Mouse (Mus musculus): ENCODE measurements at regions not wholly inside any gene's neighbourhood (a gene's known extent, or its start where the extent isn't known, plus 50 kb on each side); places are given as distances from the start of the nearest gene placed in this dataset.

DNA sequence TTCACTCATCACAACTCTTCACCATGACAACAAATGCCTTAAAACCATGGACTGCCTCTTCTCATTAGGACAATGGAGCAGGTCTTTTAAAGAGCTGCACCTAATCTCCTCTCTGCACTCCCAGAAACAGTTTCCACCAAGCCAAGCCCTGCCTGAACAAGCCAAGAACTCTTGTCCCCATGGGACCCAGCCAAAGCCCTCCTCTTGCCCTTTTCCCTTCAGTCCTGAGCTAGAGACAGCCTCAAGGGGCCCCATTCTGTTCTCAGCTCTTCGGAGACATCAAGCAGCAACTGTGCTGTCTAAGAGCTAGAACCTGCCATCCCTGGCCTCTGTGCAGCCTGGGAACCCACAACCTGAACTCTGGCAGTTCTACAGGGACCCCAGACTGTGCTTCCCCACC lies 345.0 kb upstream of the Irak1bp1 start:
- ATAC-seq (replicated peaks; ENCODE audit: low FRiP score) (no peak), DNase-seq (ENCODE audit: low spot score) (no peak)
- Histone ChIP-seq H3K27me3 (ENCODE audit: control insufficient read depth, insufficient read depth, low read length) (no peaks in the 10 kb centered on the region), H3K4me1 (replicated peaks; ENCODE audit: control insufficient read depth, insufficient read depth, low read length) (no peaks in the 10 kb centered on the region), H3K36me3 (ENCODE audit: control insufficient read depth, insufficient read depth, low read length) (no peaks in the 10 kb centered on the region), H3K27ac (ENCODE audit: low read depth, low read length) (no peak overlapping the region), H3K9me3 (ENCODE audit: control insufficient read depth, low read length) (no peaks in the 10 kb centered on the region), H3K4me3 (ENCODE audit: low read depth, low read length) (no peak overlapping the region), H3K9ac (ENCODE audit: low read length) (no peak overlapping the region), H3K4me2 (ENCODE audit: low read depth, low read length, severe bottlenecking) (no peak overlapping the region)
- WGBS, result 90% methylated on average over 1 of the region's 1 CpGs

DNA sequence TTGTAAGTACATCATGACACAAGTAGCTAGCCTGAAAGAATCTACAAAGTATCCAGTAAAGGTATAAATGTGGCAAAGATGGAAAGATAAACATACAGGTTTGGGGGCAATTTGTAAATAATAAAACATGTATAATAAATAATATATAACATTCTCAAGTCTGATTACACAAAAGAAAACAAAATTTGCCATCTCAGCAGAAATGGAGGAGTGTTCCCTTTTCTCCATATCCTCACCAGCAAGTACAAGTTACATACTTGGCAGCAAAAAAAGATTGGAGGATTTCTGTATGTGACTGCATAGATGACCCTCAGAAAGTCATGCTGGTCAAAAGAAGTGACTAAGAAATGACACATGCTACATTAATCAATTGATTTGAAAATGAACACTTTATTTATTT lies 335.9 kb upstream of the Irak1bp1 start:
- Histone ChIP-seq H3K9ac (ENCODE audit: low read length) (no peak overlapping the region), H3K4me3 (ENCODE audit: low read depth, low read length) (no peak overlapping the region), H3K36me3 (ENCODE audit: control insufficient read depth, insufficient read depth, low read length) (no peaks in the 10 kb centered on the region), H3K27me3 (ENCODE audit: control insufficient read depth, insufficient read depth, low read length) (no peaks in the 10 kb centered on the region), H3K4me1 (replicated peaks; ENCODE audit: control insufficient read depth, insufficient read depth, low read length) (no peaks in the 10 kb centered on the region), H3K27ac (ENCODE audit: low read depth, low read length) (no peak overlapping the region), H3K4me2 (ENCODE audit: low read depth, low read length, severe bottlenecking) (no peak overlapping the region), H3K9me3 (ENCODE audit: control insufficient read depth, low read length) (no peaks in the 10 kb centered on the region)
- DNase-seq (ENCODE audit: low spot score) (no peak), ATAC-seq (replicated peaks; ENCODE audit: low FRiP score) (no peak)

GRCm38 (mm10) chr9:82510014-82510413 lies 319.3 kb upstream of the Irak1bp1 start:
- H3K27me3 ChIP-seq (ENCODE audit: control insufficient read depth, insufficient read depth, low read length), result no peaks in the 10 kb centered on the region
- H3K27ac ChIP-seq (ENCODE audit: low read depth, low read length), result no peak overlapping the region
- DNase-seq (ENCODE audit: low spot score), result no peak
- H3K4me2 ChIP-seq (ENCODE audit: low read depth, low read length, severe bottlenecking), result no peak overlapping the region
- no peak for ATAC-seq (replicated peaks; ENCODE audit: low FRiP score)
- H3K9me3 ChIP-seq (ENCODE audit: control insufficient read depth, low read length), result no peaks in the 10 kb centered on the region
- no peak overlapping the region for H3K4me3 ChIP-seq (ENCODE audit: low read depth, low read length)
- H3K9ac ChIP-seq (ENCODE audit: low read length), result no peak overlapping the region
- H3K36me3 ChIP-seq (ENCODE audit: control insufficient read depth, insufficient read depth, low read length), result no peaks in the 10 kb centered on the region
- H3K4me1 ChIP-seq (replicated peaks; ENCODE audit: control insufficient read depth, insufficient read depth, low read length), result no peaks in the 10 kb centered on the region
- 26% methylated on average over 2 of the region's 2 CpGs for WGBS

DNA sequence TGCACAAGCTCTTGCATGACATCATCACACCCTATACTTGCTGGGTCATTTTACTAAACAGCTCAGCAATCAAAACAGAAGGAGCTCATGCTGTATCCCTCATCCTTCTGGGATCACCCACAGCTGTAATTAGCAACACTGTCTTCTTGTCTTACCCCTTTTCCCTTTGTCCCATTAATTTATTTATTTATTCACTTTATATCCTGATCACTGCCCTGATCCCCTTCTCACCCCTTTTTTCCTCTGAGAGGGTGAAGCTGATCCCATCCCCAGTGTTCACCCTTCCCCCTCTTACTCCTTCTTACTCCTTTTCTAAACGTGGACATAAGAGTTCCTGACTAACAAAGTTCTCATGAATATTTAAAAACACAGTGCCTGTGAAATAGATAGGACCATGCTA lies 310.3 kb upstream of the Irak1bp1 start:
- Histone ChIP-seq H3K4me2 (ENCODE audit: low read depth, low read length, severe bottlenecking) (no peak overlapping the region), H3K27me3 (ENCODE audit: control insufficient read depth, insufficient read depth, low read length) (no peaks in the 10 kb centered on the region), H3K9ac (ENCODE audit: low read length) (no peak overlapping the region), H3K9me3 (ENCODE audit: control insufficient read depth, low read length) (no peaks in the 10 kb centered on the region), H3K36me3 (ENCODE audit: control insufficient read depth, insufficient read depth, low read length) (no peaks in the 10 kb centered on the region), H3K4me1 (replicated peaks; ENCODE audit: control insufficient read depth, insufficient read depth, low read length) (no peaks in the 10 kb centered on the region), H3K27ac (ENCODE audit: low read depth, low read length) (no peak overlapping the region), H3K4me3 (ENCODE audit: low read depth, low read length) (no peak overlapping the region)
- WGBS, result 25% methylated on average over 1 of the region's 1 CpGs
- no peak for DNase-seq (ENCODE audit: low spot score)
- ATAC-seq (replicated peaks; ENCODE audit: low FRiP score), result no peak; the same call in 1 of the 2 replicates

DNA sequence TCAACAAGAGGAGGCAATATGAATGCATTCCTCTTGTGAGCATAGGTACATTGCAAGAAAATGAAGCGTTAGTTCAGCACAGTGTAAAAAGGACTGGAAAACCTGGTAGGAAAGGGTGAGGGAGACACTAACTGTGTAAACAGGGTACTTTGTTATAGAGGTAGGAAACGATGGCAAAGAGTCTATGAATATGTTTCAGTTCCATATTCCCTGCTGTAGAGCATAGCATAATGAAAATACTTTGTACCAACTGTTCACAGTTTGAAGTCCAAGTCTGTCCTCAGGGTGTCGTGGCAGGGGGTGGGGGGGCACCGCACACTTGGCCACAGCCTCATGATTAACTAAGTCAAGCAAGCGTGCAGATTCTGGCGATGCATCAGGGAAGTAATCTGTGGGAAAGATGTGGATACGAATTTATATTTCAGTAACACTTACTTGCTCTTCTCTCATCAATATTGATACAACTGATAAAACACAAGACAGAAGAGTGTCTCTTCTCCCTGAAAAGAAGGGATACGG lies 301.4 kb upstream of the Irak1bp1 start:
- 83% methylated on average over 8 of the region's 8 CpGs for WGBS
- H3K27me3 ChIP-seq (ENCODE audit: control insufficient read depth, insufficient read depth, low read length), result no peaks in the 10 kb centered on the region
- H3K27ac ChIP-seq (ENCODE audit: low read depth, low read length), result no peak overlapping the region
- no peak for DNase-seq (ENCODE audit: low spot score)
- no peak for ATAC-seq (replicated peaks; ENCODE audit: low FRiP score)
- no peaks in the 10 kb centered on the region for H3K9me3 ChIP-seq (ENCODE audit: control insufficient read depth, low read length)
- no peak overlapping the region for H3K4me2 ChIP-seq (ENCODE audit: low read depth, low read length, severe bottlenecking)
- no peak overlapping the region for H3K9ac ChIP-seq (ENCODE audit: low read length)
- no peak overlapping the region for H3K4me3 ChIP-seq (ENCODE audit: low read depth, low read length)
- H3K4me1 ChIP-seq (replicated peaks; ENCODE audit: control insufficient read depth, insufficient read depth, low read length), result no peaks in the 10 kb centered on the region
- no peaks in the 10 kb centered on the region for H3K36me3 ChIP-seq (ENCODE audit: control insufficient read depth, insufficient read depth, low read length)

DNA sequence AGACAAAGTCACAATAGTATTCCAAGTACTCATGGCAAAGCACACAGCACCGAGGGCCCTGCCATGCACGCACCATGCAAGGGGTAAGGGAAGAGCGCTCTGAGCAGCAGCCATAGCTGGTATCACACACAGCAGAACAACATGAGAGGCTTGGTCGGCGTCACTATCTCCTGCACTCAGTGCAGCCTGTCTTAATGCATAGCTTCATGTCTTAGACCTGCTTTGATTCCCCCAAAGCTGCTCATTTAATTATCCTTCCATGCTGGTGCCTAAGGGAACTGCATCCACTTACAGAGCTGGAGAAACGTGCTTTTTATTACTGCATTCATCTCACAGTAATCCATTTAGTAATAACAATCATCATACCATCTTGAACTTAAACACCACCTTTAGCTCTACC lies 276.6 kb upstream of the Irak1bp1 start:
- H3K4me1 ChIP-seq (replicated peaks; ENCODE audit: control insufficient read depth, insufficient read depth, low read length), result no peaks in the 10 kb centered on the region
- H3K9me3 ChIP-seq (ENCODE audit: control insufficient read depth, low read length), result no peaks in the 10 kb centered on the region
- ATAC-seq (replicated peaks; ENCODE audit: low FRiP score) (no peak), DNase-seq (ENCODE audit: low spot score) (no peak)
- H3K27me3 ChIP-seq (ENCODE audit: control insufficient read depth, insufficient read depth, low read length), result no peaks in the 10 kb centered on the region
- H3K4me2 ChIP-seq (ENCODE audit: low read depth, low read length, severe bottlenecking), result no peak overlapping the region
- H3K4me3 ChIP-seq (ENCODE audit: low read depth, low read length), result no peak overlapping the region
- no peak overlapping the region for H3K9ac ChIP-seq (ENCODE audit: low read length)
- 80% methylated on average over 6 of the region's 6 CpGs for WGBS
- H3K36me3 ChIP-seq (ENCODE audit: control insufficient read depth, insufficient read depth, low read length), result no peaks in the 10 kb centered on the region
- H3K27ac ChIP-seq (ENCODE audit: low read depth, low read length), result no peak overlapping the region

DNA sequence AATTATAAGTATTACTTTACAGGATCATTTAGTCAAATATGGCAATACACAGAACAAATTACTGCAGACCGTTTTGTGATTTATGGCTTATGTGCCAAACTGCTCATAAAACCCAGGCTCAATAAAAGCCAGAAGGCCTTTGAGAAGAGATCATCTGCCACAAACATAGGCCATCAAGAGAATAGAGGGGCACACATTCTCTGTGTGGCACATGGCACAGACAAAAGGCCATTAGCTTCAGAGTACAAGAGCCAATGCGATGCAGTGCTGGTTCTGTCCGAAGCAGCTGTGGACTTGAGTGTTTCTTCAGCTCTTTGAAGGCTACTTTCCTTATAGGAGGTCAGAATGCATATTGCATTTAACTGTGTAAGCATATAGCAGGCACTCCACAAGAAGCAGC lies 276.1 kb upstream of the Irak1bp1 start:
- Histone ChIP-seq H3K27ac (ENCODE audit: low read depth, low read length) (no peak overlapping the region), H3K4me1 (replicated peaks; ENCODE audit: control insufficient read depth, insufficient read depth, low read length) (no peaks in the 10 kb centered on the region), H3K4me3 (ENCODE audit: low read depth, low read length) (no peak overlapping the region), H3K36me3 (ENCODE audit: control insufficient read depth, insufficient read depth, low read length) (no peaks in the 10 kb centered on the region), H3K9ac (ENCODE audit: low read length) (no peak overlapping the region), H3K27me3 (ENCODE audit: control insufficient read depth, insufficient read depth, low read length) (no peaks in the 10 kb centered on the region), H3K4me2 (ENCODE audit: low read depth, low read length, severe bottlenecking) (no peak overlapping the region), H3K9me3 (ENCODE audit: control insufficient read depth, low read length) (no peaks in the 10 kb centered on the region)
- DNase-seq (ENCODE audit: low spot score), result no peak
- ATAC-seq (replicated peaks; ENCODE audit: low FRiP score), result no peak
- 86% methylated on average over 3 of the region's 3 CpGs for WGBS

- DNase-seq (ENCODE audit: low spot score) (no peak), ATAC-seq (replicated peaks; ENCODE audit: low FRiP score) (no peak)
- no peak overlapping the region for H3K4me2 ChIP-seq (ENCODE audit: low read depth, low read length, severe bottlenecking)
- no peaks in the 10 kb centered on the region for H3K9me3 ChIP-seq (ENCODE audit: control insufficient read depth, low read length)
- H3K4me1 ChIP-seq (replicated peaks; ENCODE audit: control insufficient read depth, insufficient read depth, low read length), result no peaks in the 10 kb centered on the region
- no peak overlapping the region for H3K27ac ChIP-seq (ENCODE audit: low read depth, low read length)
- H3K27me3 ChIP-seq (ENCODE audit: control insufficient read depth, insufficient read depth, low read length), result no peaks in the 10 kb centered on the region
- H3K9ac ChIP-seq (ENCODE audit: low read length), result no peak overlapping the region
- WGBS, result 61% methylated on average over 1 of the region's 1 CpGs
- H3K36me3 ChIP-seq (ENCODE audit: control insufficient read depth, insufficient read depth, low read length), result no peaks in the 10 kb centered on the region
- H3K4me3 ChIP-seq (ENCODE audit: low read depth, low read length), result no peak overlapping the region
These were observed 266.5 kb upstream of the Irak1bp1 start for GRCm38 (mm10) chr9:82562551-82563465.
